Mouse (Mus musculus) lung, embryonic 16.5 days (tissue): ENCODE measurements around the gene Tbrg1. TPM values are rescaled to one million over a fixed set of nuclear protein-coding genes. Genes with fewer than 3 reads are reported as not detected.

Experiments used
- ATAC-seq: fragments of 200-750 bp; cut with Nextera tagmentation; 2 replicates; pipeline ENCODE4 v1.8.0; 2017; ENCODE audit warnings: low read depth, mild to moderate bottlenecking, moderate library complexity
- H3K27ac ChIP-seq: fragments of 300-500 bp; sonication (generic); 2 replicates; pipeline ENCODE4 v1.5.1; 2014; ENCODE audit warnings: mild to moderate bottlenecking, control low read depth, low read length
- H3K27me3 ChIP-seq: fragments of 300-500 bp; sonication (generic); 2 replicates; pipeline ENCODE4 v1.6.1; 2014; ENCODE audit warnings: low read depth, low read length, mixed read lengths; ENCODE audit not compliant: control insufficient read depth, insufficient read depth
- H3K36me3 ChIP-seq: fragments of 300-500 bp; sonication (generic); 2 replicates; pipeline ENCODE4 v1.6.1; 2014; ENCODE audit warnings: low read length; ENCODE audit not compliant: control insufficient read depth, insufficient read depth
- H3K4me1 ChIP-seq: fragments of 300-500 bp; sonication (generic); replicated peaks from 2 replicates; pipeline ENCODE4 v1.6.1; 2014; ENCODE audit warnings: low read length, mixed read lengths; ENCODE audit not compliant: control insufficient read depth, insufficient read depth
- H3K4me2 ChIP-seq: fragments of 300-500 bp; sonication (generic); 2 replicates; pipeline ENCODE4 v1.6.1; 2014; ENCODE audit warnings: low read depth, low read length, control low read depth
- H3K4me3 ChIP-seq: fragments of 300-500 bp; sonication (generic); 2 replicates; pipeline ENCODE4 v1.5.1; 2014; ENCODE audit warnings: mild to moderate bottlenecking, low read length, control low read depth
- H3K9ac ChIP-seq: fragments of 300-500 bp; sonication (generic); 2 replicates; pipeline ENCODE4 v1.6.1; 2014; ENCODE audit warnings: low read length, control low read depth
- H3K9me3 ChIP-seq: fragments of 300-500 bp; sonication (generic); 2 replicates; pipeline ENCODE4 v1.6.1; 2016; ENCODE audit warnings: low read length; ENCODE audit not compliant: control insufficient read depth
- WGBS: fragments of 180-500 bp; shearing (Covaris S2); extraction: QIAGEN DNeasy Blood & Tissue Kit; methylation state at CpG from one replicate; pipeline ENCODE4 v1.1.7; 2014; 5-methylcytosine and 5-hydroxymethylcytosine counted together
- polyA plus RNA-seq: library from polyadenylated mRNA; unstranded; fragments of >200 nt; fragmentation: Nextera tagmentation; extraction: Ambion mirVana; gene quantifications from 2 replicates; pipeline ENCODE4 v1.2.1, GENCODE M21; 2015

The Tbrg1 gene
- polyA plus RNA-seq, 1 experiment from 2014 or later = 139 TPM

- Histone ChIP-seq H3K9ac (no peak overlapping the region), H3K4me1 (peaks cover 17% of the 10 kb centered on the region; the same call in 1 of the 2 replicates), H3K4me3 (no peak overlapping the region), H3K27me3 (no peaks in the 10 kb centered on the region), H3K9me3 (no peaks in the 10 kb centered on the region), H3K36me3 (no peaks in the 10 kb centered on the region), H3K4me2 (no peak overlapping the region), H3K27ac (peak overlapping the region; percentile 31; the same call in 1 of the 2 replicates)
- peak; percentile 84 for ATAC-seq
- WGBS = 30% methylated on average over 6 of the region's 6 CpGs
Observed at GRCm38 (mm10) chr9:37636800-37637542, 20.1 kb downstream of the Tbrg1 start.

- no peak overlapping the region for H3K4me2 ChIP-seq
- H3K36me3 ChIP-seq = no peaks in the 10 kb centered on the region
- WGBS = 14% methylated on average over 7 of the region's 7 CpGs
- H3K4me3 ChIP-seq = no peak overlapping the region
- H3K4me1 ChIP-seq = peaks cover 17% of the 10 kb centered on the region; the same call in 1 of the 2 replicates
- ATAC-seq = no peak
- H3K27me3 ChIP-seq = no peaks in the 10 kb centered on the region
- no peak overlapping the region for H3K9ac ChIP-seq
- no peaks in the 10 kb centered on the region for H3K9me3 ChIP-seq
- peak overlapping the region; percentile 31; the same call in 1 of the 2 replicates for H3K27ac ChIP-seq
Observed at GRCm38 (mm10) chr9:37636335-37636734, 20.8 kb downstream of the Tbrg1 start.

- ATAC-seq = no peak
- Histone ChIP-seq H3K27ac (no peak overlapping the region), H3K9ac (no peak overlapping the region), H3K9me3 (no peaks in the 10 kb centered on the region), H3K4me3 (no peak overlapping the region), H3K4me1 (peaks cover 15% of the 10 kb centered on the region; the same call in 1 of the 2 replicates), H3K27me3 (no peaks in the 10 kb centered on the region), H3K36me3 (no peaks in the 10 kb centered on the region), H3K4me2 (no peak overlapping the region)
- WGBS = 86% methylated on average over 3 of the region's 3 CpGs
Observed at GRCm38 (mm10) chr9:37634269-37634668, 22.8 kb downstream of the Tbrg1 start.

GRCm38 (mm10) chr9:37632305-37632704, 24.8 kb downstream of the Tbrg1 start:
- Histone ChIP-seq H3K9me3 (no peaks in the 10 kb centered on the region), H3K36me3 (no peaks in the 10 kb centered on the region), H3K4me3 (no peak overlapping the region), H3K27ac (no peak overlapping the region), H3K4me2 (no peak overlapping the region), H3K27me3 (no peaks in the 10 kb centered on the region), H3K4me1 (peaks cover 8% of the 10 kb centered on the region; the same call in 1 of the 2 replicates), H3K9ac (no peak overlapping the region)
- ATAC-seq = no peak
- WGBS = 88% methylated on average over 2 of the region's 2 CpGs

- H3K4me2 ChIP-seq = no peak overlapping the region
- H3K4me1 ChIP-seq = peaks cover 3% of the 10 kb centered on the region; the same call in 1 of the 2 replicates
- no peaks in the 10 kb centered on the region for H3K36me3 ChIP-seq
- H3K4me3 ChIP-seq = no peak overlapping the region
- H3K27ac ChIP-seq = no peak overlapping the region
- WGBS = 65% methylated on average over 2 of the region's 2 CpGs
- H3K27me3 ChIP-seq = no peaks in the 10 kb centered on the region
- H3K9ac ChIP-seq = no peak overlapping the region
- H3K9me3 ChIP-seq = no peaks in the 10 kb centered on the region
- no peak for ATAC-seq
Observed at GRCm38 (mm10) chr9:37629941-37630340, 27.2 kb downstream of the Tbrg1 start.

GRCm38 (mm10) chr9:37628581-37628980, 28.5 kb downstream of the Tbrg1 start:
- Histone ChIP-seq H3K9ac (no peak overlapping the region), H3K4me3 (no peak overlapping the region), H3K4me1 (peaks cover 3% of the 10 kb centered on the region; the same call in 1 of the 2 replicates), H3K27me3 (no peaks in the 10 kb centered on the region), H3K27ac (no peak overlapping the region), H3K4me2 (no peak overlapping the region), H3K9me3 (no peaks in the 10 kb centered on the region), H3K36me3 (no peaks in the 10 kb centered on the region)
- WGBS = 72% methylated on average over 4 of the region's 4 CpGs
- ATAC-seq = no peak

GRCm38 (mm10) chr9:37627263-37627662, 29.8 kb downstream of the Tbrg1 start:
- Histone ChIP-seq H3K9me3 (no peaks in the 10 kb centered on the region), H3K36me3 (no peaks in the 10 kb centered on the region), H3K4me3 (no peak overlapping the region), H3K4me2 (no peak overlapping the region), H3K4me1 (peaks cover 3% of the 10 kb centered on the region; the same call in 1 of the 2 replicates), H3K9ac (no peak overlapping the region), H3K27ac (no peak overlapping the region), H3K27me3 (no peaks in the 10 kb centered on the region)
- WGBS = 95% methylated on average over 1 of the region's 1 CpGs
- ATAC-seq = no peak

- Histone ChIP-seq H3K27ac (no peak overlapping the region), H3K4me1 (peaks cover 3% of the 10 kb centered on the region; the same call in 1 of the 2 replicates), H3K27me3 (no peaks in the 10 kb centered on the region), H3K4me3 (no peak overlapping the region), H3K9ac (no peak overlapping the region), H3K36me3 (no peaks in the 10 kb centered on the region), H3K9me3 (no peaks in the 10 kb centered on the region), H3K4me2 (no peak overlapping the region)
- WGBS = 26% methylated on average over 3 of the region's 3 CpGs
- ATAC-seq = 0 out of 2 replicates have a peak, but pooled peaks have one; percentile 7
Observed at GRCm38 (mm10) chr9:37626103-37626567, 31.0 kb downstream of the Tbrg1 start.

GRCm38 (mm10) chr9:37625641-37626040, 31.5 kb downstream of the Tbrg1 start:
- Histone ChIP-seq H3K9ac (no peak overlapping the region), H3K27ac (no peak overlapping the region), H3K27me3 (no peaks in the 10 kb centered on the region), H3K4me3 (no peak overlapping the region), H3K4me1 (peaks cover 3% of the 10 kb centered on the region; the same call in 1 of the 2 replicates), H3K36me3 (no peaks in the 10 kb centered on the region), H3K9me3 (no peaks in the 10 kb centered on the region), H3K4me2 (no peak overlapping the region)
- ATAC-seq = peak; percentile 36; the same call in 1 of the 2 replicates
- WGBS = 49% methylated on average over 7 of the region's 7 CpGs
